Mouse (Mus musculus): Measurements from ENCODE around the gene Tmco4. TPM values are rescaled to one million over a fixed set of nuclear protein-coding genes. Genes with fewer than 3 reads are reported as not detected.
A peak's percentile ranks its signal among the peaks of the same experiment; 100 is the strongest.

The Tmco4 gene
- total RNA-seq (2021) = 10 to 100 TPM; 11.7 to 14.2 TPM

- DNase-seq = peak; percentile 80
These were observed at the start of gene Tmco4 for GRCm38 (mm10) chr4:138972827-138973718. Gene Tmco4, plus strand, starts transcription at chr4:138972888.

- no peak for DNase-seq
These were observed 47.1 kb upstream of the Tmco4 start for GRCm38 (mm10) chr4:138925561-138925960.

GRCm38 (mm10) chr4:138933862-138934261 lies 38.8 kb upstream of the Tmco4 start:
- DNase-seq = no peak

- no peak for DNase-seq
These were observed 38.1 kb upstream of the Tmco4 start for GRCm38 (mm10) chr4:138934456-138935145.

- DNase-seq = no peak
These were observed 34.0 kb upstream of the Tmco4 start for GRCm38 (mm10) chr4:138938495-138939269.

- peak; percentile 10 for DNase-seq
These were observed 33.2 kb upstream of the Tmco4 start for GRCm38 (mm10) chr4:138939481-138939880.

GRCm38 (mm10) chr4:138941401-138941800 lies 31.3 kb upstream of the Tmco4 start:
- DNase-seq = no peak

GRCm38 (mm10) chr4:138941966-138942365 lies 30.7 kb upstream of the Tmco4 start:
- no peak for DNase-seq

GRCm38 (mm10) chr4:138943730-138944129 lies 29.0 kb upstream of the Tmco4 start:
- DNase-seq = peak; percentile 85

- no peak for DNase-seq
These were observed 24.4 kb upstream of the Tmco4 start for GRCm38 (mm10) chr4:138948257-138948656.

- DNase-seq = no peak
These were observed 14.1 kb upstream of the Tmco4 start for GRCm38 (mm10) chr4:138958612-138959011.

GRCm38 (mm10) chr4:138959120-138959519 lies 13.6 kb upstream of the Tmco4 start:
- DNase-seq = no peak

- no peak for DNase-seq
These were observed 12.8 kb upstream of the Tmco4 start for GRCm38 (mm10) chr4:138959926-138960325.

GRCm38 (mm10) chr4:138962719-138963118 lies 10.0 kb upstream of the Tmco4 start:
- no peak for DNase-seq

- DNase-seq = peak; percentile 25
These were observed 6.8 kb upstream of the Tmco4 start for GRCm38 (mm10) chr4:138965871-138966270.

GRCm38 (mm10) chr4:138966866-138967265 lies 5.8 kb upstream of the Tmco4 start, which contains the start of gene Rnf186:
Gene Rnf186, plus strand, starts transcription at chr4:138967112.
- no peak for DNase-seq

- no peak for DNase-seq
These were observed 5.2 kb upstream of the Tmco4 start for GRCm38 (mm10) chr4:138967485-138967884.

- no peak for DNase-seq
These were observed 3.7 kb upstream of the Tmco4 start for GRCm38 (mm10) chr4:138968772-138969556.

GRCm38 (mm10) chr4:138969736-138970135 lies 3.0 kb upstream of the Tmco4 start:
- peak; percentile 25 for DNase-seq

- DNase-seq = no peak
These were observed 1.3 kb upstream of the Tmco4 start for GRCm38 (mm10) chr4:138971371-138971770.

GRCm38 (mm10) chr4:138972139-138972826 lies 405 bp upstream of the Tmco4 start:
- DNase-seq = peak; percentile 77

Measured in heart, postnatal 4 days (tissue).